Mouse (Mus musculus) kidney, adult 2 months (tissue): ENCODE data around the gene Asns.

Experiments used
- CTCF ChIP-seq: fragments of 200-500 bp; conservative IDR thresholded peaks from 2 replicates; pipeline ENCODE4 v1.5.1; 2011; ENCODE audit warnings: low read depth, mild to moderate bottlenecking, control low read depth, low read length, moderate library complexity, mixed read lengths; ENCODE audit not compliant: insufficient read depth, insufficient read length
- POLR2A ChIP-seq: fragments of 200-500 bp; IDR thresholded peaks from one replicate; pipeline ENCODE4 v1.6.1; 2011; ENCODE audit warnings: low read depth, low read length, control low read depth

GRCm38 (mm10) chr6:7728241-7728640, 35.2 kb upstream of the Asns start:
- TF ChIP-seq POLR2A = no peak
- no peak for TF ChIP-seq CTCF
